Mouse (Mus musculus) forebrain, embryonic 15.5 days (tissue): ENCODE measurements around the gene Fam210b. TPM values are rescaled to one million over a fixed set of nuclear protein-coding genes. Genes with fewer than 3 reads are reported as not detected.

Experiments used
- ATAC-seq: fragments of 200-750 bp; cut with Nextera tagmentation; replicated peaks from 2 replicates; pipeline ENCODE4 v1.8.0; 2017; ENCODE audit warnings: mild to moderate bottlenecking, moderate TSS enrichment, moderate library complexity
- H3K27ac ChIP-seq: fragments of 300-500 bp; sonication (generic); replicated peaks from 2 replicates; pipeline ENCODE4 v1.5.1; 2015; ENCODE audit warnings: mild to moderate bottlenecking, inconsistent platforms
- H3K27me3 ChIP-seq: fragments of 300-500 bp; sonication (generic); 2 replicates; pipeline ENCODE4 v1.6.1; 2015; ENCODE audit warnings: inconsistent platforms
- H3K36me3 ChIP-seq: fragments of 300-500 bp; sonication (generic); 2 replicates; pipeline ENCODE4 v1.6.1; 2015; ENCODE audit warnings: mild to moderate bottlenecking, inconsistent platforms
- H3K4me1 ChIP-seq: fragments of 300-500 bp; sonication (generic); 2 replicates; pipeline ENCODE4 v1.6.1; 2015; ENCODE audit warnings: inconsistent platforms
- H3K4me2 ChIP-seq: fragments of 300-500 bp; sonication (generic); replicated peaks from 2 replicates; pipeline ENCODE4 v1.6.1; 2015; ENCODE audit warnings: mild to moderate bottlenecking, inconsistent platforms
- H3K4me3 ChIP-seq: fragments of 300-500 bp; sonication (generic); 2 replicates; pipeline ENCODE4 v1.5.1; 2015; ENCODE audit warnings: mild to moderate bottlenecking, inconsistent platforms
- H3K9ac ChIP-seq: fragments of 300-500 bp; sonication (generic); replicated peaks from 2 replicates; pipeline ENCODE4 v1.6.1; 2015; ENCODE audit warnings: mild to moderate bottlenecking, inconsistent platforms
- H3K9me3 ChIP-seq: fragments of 300-500 bp; sonication (generic); 2 replicates; pipeline ENCODE4 v1.6.1; 2016; ENCODE audit warnings: inconsistent platforms
- WGBS: fragments of 180-500 bp; shearing (Covaris S2); methylation state at CpG from one replicate; pipeline ENCODE4 v1.1.7; 2015; ENCODE audit warnings: mixed read lengths; 5-methylcytosine and 5-hydroxymethylcytosine counted together
- polyA plus RNA-seq: library from polyadenylated mRNA; unstranded; fragments of >200 nt; fragmentation: Nextera tagmentation; extraction: Ambion mirVana; gene quantifications from 2 replicates; pipeline ENCODE4 v1.2.1, GENCODE M21; 2015

Fam210b gene
- polyA plus RNA-seq, 1 experiment from 2014 or later = 75.9 TPM

DNA sequence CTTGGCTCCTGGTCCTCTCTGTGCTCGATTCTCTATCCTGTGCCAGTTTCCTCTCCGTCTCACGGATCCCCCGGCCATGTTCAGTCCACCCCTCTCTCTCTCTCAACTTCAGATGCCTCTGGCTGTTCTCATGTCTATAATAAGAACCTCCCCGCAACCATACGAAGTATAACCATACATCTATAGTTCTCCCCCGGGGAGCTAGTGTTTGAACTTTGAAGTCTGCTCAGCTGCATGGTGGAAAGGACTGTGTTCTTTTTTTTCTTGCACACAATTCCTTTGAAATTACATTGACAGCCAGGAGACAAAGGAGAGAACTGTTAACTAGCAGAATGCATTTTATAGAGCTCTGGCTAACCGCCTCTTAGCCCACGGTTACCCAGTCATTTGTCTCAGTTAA lies 9.4 kb downstream of the Fam210b start:
- Histone ChIP-seq H3K9ac (no peak overlapping the region), H3K9me3 (no peaks in the 10 kb centered on the region), H3K36me3 (peaks cover 16% of the 10 kb centered on the region), H3K27ac (peak overlapping the region; percentile 89), H3K27me3 (no peaks in the 10 kb centered on the region), H3K4me3 (no peak overlapping the region), H3K4me1 (peaks cover 48% of the 10 kb centered on the region), H3K4me2 (no peak overlapping the region)
- WGBS = 33% methylated on average over 9 of the region's 9 CpGs
- peak; percentile 26; the same call in 1 of the 2 replicates for ATAC-seq

DNA sequence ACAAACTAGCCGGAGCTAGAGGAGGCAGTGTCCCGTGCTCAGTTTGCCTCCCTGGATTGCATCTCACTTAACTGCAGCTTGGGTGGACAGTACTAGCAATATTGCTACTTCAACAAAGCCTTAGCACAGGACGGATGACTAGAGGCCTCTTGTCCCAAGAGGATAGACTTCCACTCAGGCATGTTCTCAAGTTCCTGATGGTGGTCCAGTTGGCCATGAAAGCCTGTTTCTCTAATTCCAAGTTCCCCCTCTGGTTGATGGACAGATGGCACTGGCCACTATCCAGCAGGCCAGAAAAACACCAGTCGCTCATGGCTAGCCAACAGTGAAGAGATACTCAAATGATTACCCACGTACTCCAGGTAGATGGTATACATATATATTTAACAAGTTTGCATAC lies 10.5 kb downstream of the Fam210b start:
- H3K27me3 ChIP-seq = no peaks in the 10 kb centered on the region
- no peak overlapping the region for H3K4me2 ChIP-seq
- peaks cover 44% of the 10 kb centered on the region for H3K4me1 ChIP-seq
- H3K36me3 ChIP-seq = peaks cover 16% of the 10 kb centered on the region
- no peak for ATAC-seq
- H3K9ac ChIP-seq = no peak overlapping the region
- no peak overlapping the region for H3K4me3 ChIP-seq
- H3K27ac ChIP-seq = peak overlapping the region; percentile 89
- H3K9me3 ChIP-seq = no peaks in the 10 kb centered on the region
- WGBS = 55% methylated on average over 5 of the region's 5 CpGs

DNA sequence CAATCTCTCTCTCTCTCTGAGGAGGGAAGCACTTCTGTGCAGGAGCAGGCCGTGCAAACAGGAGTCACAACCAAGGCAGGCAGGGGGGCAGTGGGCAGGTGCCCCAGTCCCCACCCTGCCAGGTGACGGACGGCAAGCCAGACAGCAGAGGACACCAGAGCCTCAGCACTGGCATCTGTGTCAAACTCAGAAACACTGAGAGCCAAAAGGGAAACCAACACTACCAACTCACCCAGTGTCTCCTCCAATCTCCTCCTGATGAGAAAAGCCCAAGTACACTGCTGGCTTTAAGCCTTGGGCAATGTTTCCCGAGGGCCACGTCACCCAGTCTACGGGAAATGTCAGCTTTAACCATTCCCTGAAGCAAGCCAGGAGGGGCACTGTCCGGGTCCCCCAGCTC lies 17.8 kb downstream of the Fam210b start:
- WGBS = 86% methylated on average over 7 of the region's 7 CpGs
- Histone ChIP-seq H3K36me3 (peaks cover 26% of the 10 kb centered on the region; the same call in 1 of the 2 replicates), H3K4me3 (no peak overlapping the region), H3K9me3 (no peaks in the 10 kb centered on the region), H3K4me2 (no peak overlapping the region), H3K27ac (no peak overlapping the region), H3K9ac (no peak overlapping the region), H3K27me3 (no peaks in the 10 kb centered on the region), H3K4me1 (peaks cover 7% of the 10 kb centered on the region; the same call in 1 of the 2 replicates)
- no peak for ATAC-seq

DNA sequence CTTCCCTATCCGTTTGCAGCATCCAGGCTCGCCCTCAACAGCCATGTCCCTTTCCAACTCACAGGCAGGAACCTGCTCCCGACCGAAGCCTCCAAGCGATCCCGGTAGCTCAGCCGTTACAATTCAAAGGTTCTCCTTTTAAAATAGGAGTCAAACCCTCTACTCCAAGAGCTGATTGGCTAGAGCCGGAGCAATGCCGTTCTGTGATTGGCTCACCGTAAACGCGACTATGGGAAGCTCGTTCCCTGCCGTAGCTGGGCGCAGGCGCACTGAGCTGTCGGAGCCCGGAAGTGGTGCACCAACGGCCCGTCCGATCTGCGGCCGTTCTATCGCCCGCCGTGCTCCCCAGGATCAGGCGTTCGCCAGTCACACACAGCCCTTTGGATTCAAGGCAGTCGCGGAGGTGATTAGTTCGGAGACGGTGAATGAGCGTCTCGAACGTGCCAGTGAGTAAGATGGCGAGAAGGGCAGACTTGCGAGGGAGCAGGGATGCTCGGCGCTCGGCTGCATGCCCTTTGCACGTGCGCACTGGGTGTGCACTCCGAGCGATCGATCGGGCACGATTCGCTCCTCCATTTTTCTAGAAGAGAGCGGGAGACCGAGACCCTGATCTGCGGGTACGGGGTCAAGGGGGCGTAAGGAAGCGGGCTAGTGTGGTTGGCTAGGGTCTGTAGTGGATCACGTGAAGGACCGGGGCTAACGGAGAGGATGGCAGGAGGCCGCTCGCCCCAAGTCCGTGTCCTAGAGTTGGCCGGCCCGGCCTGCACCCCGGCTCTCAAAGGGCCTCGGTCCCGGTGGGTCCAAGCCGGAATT lies 25.3 kb downstream of the Fam210b start, which contains the start of the genes Aurka and Cstf1:
Aurka (minus strand) TSS at position 125 of the 813 bp plus-strand sequence.
Cstf1 (plus strand) TSS at position 271 of the 813 bp plus-strand sequence.
- Histone ChIP-seq H3K4me1 (peaks cover 33% of the 10 kb centered on the region), H3K4me2 (peak within 1 kb of the TSS; percentile 76), H3K27ac (peak within 1 kb of the TSS; percentile 82), H3K27me3 (no peaks in the 10 kb centered on the region), H3K4me3 (peak within 1 kb of the TSS; percentile 88), H3K36me3 (peaks cover 27% of the 10 kb centered on the region), H3K9me3 (no peaks in the 10 kb centered on the region), H3K9ac (peak within 1 kb of the TSS; percentile 92)
- peak; percentile 99 for ATAC-seq
- under 1% methylated on average over 62 of the region's 66 CpGs for WGBS

- Histone ChIP-seq H3K36me3 (peaks cover 33% of the 10 kb centered on the region), H3K4me3 (peak overlapping the region; percentile 88), H3K4me1 (peaks cover 33% of the 10 kb centered on the region), H3K27me3 (no peaks in the 10 kb centered on the region), H3K27ac (peak overlapping the region; percentile 82), H3K9me3 (no peaks in the 10 kb centered on the region), H3K9ac (peak overlapping the region; percentile 92), H3K4me2 (peak overlapping the region; percentile 67)
- ATAC-seq = no peak
- 0% methylated on average over 11 of the region's 11 CpGs for WGBS
Observed at GRCm38 (mm10) chr2:172371258-172371657, 25.9 kb downstream of the Fam210b start.

- H3K4me1 ChIP-seq = peaks cover 12% of the 10 kb centered on the region
- H3K4me2 ChIP-seq = no peak overlapping the region
- ATAC-seq = no peak
- H3K27me3 ChIP-seq = no peaks in the 10 kb centered on the region
- WGBS = 95% methylated on average over 4 of the region's 4 CpGs
- no peak overlapping the region for H3K27ac ChIP-seq
- H3K9me3 ChIP-seq = no peaks in the 10 kb centered on the region
- H3K36me3 ChIP-seq = peaks cover 80% of the 10 kb centered on the region
- no peak overlapping the region for H3K9ac ChIP-seq
- no peak overlapping the region for H3K4me3 ChIP-seq
Observed at GRCm38 (mm10) chr2:172376551-172376950, 31.2 kb downstream of the Fam210b start.

DNA sequence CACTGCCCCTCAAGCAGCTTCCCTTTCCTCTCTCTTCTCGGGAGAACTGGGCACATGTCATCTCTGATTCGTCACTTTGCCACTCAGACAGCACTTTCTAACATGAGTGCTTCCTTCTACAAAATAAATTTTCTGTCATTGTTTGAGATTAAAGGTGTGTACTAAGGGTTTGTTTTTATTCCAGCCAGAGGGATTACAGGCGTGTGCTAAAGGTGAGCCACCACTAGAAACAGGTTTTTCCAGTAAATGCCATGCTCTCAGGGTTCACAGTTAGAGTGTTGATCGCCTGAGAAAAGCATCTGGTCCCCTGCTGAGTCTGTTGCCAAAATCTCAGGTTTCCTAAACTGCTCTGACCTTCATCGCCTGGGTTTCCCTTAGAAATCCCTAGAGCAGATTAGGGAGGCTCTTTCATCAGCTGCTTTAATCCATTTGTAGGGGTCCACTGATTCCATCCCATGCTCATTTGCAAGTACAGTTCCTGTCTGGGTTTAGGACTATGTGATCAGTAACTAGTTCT lies 31.7 kb downstream of the Fam210b start:
- Histone ChIP-seq H3K27ac (no peak overlapping the region), H3K9ac (no peak overlapping the region), H3K4me1 (peaks cover 7% of the 10 kb centered on the region), H3K9me3 (no peaks in the 10 kb centered on the region), H3K36me3 (peaks cover 85% of the 10 kb centered on the region), H3K27me3 (no peaks in the 10 kb centered on the region), H3K4me2 (no peak overlapping the region), H3K4me3 (no peak overlapping the region)
- 67% methylated on average over 5 of the region's 5 CpGs for WGBS
- ATAC-seq = no peak

DNA sequence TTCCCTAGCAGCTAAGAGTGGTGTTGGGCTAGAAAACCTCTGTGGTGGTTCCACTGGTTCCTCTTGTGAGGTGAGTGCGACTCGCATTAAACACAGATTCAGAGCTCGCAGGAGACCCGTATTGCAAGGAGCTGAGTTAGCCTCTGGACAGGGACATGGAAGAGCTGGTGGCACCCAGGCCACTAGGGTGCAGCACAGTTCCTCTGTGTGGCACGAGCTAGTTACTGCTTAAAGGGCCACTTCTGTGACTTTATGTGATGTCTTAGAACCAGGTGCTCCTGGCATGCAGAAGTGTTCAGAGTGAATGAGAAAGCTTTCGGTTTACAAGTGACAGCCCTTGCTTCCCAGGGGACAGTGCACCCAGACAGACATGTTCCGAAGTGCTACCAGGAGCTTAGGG lies 33.0 kb downstream of the Fam210b start:
- H3K27ac ChIP-seq = no peak overlapping the region
- H3K27me3 ChIP-seq = no peaks in the 10 kb centered on the region
- H3K9ac ChIP-seq = no peak overlapping the region
- 73% methylated on average over 7 of the region's 7 CpGs for WGBS
- ATAC-seq = no peak
- H3K36me3 ChIP-seq = peaks cover 91% of the 10 kb centered on the region
- H3K4me2 ChIP-seq = no peak overlapping the region
- H3K4me3 ChIP-seq = no peak overlapping the region
- no peaks in the 10 kb centered on the region for H3K9me3 ChIP-seq
- H3K4me1 ChIP-seq = no peaks in the 10 kb centered on the region

DNA sequence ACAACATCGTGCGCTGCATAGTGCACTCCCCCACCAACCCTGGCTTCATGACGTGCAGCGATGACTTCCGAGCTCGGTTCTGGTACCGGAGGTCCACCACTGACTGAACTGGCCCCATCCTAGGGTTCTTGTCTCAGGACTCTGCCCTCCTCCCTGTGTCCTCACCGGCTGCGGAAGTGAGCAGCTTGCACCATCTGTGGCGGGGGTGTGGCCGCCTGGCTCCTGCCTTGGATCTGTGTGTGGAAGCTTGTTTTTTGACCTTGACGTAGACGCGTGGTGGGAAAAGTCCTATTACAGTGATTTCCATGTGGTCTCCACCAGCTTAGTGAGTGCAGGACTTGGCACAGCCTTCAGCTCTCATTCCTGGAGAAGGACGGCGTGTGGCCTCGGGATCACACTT lies 35.1 kb downstream of the Fam210b start:
- Histone ChIP-seq H3K27me3 (no peaks in the 10 kb centered on the region), H3K4me3 (no peak overlapping the region), H3K4me1 (no peaks in the 10 kb centered on the region), H3K27ac (no peak overlapping the region), H3K9ac (no peak overlapping the region), H3K4me2 (no peak overlapping the region), H3K9me3 (no peaks in the 10 kb centered on the region), H3K36me3 (peaks cover 71% of the 10 kb centered on the region)
- WGBS = 96% methylated on average over 17 of the region's 17 CpGs
- no peak for ATAC-seq

DNA sequence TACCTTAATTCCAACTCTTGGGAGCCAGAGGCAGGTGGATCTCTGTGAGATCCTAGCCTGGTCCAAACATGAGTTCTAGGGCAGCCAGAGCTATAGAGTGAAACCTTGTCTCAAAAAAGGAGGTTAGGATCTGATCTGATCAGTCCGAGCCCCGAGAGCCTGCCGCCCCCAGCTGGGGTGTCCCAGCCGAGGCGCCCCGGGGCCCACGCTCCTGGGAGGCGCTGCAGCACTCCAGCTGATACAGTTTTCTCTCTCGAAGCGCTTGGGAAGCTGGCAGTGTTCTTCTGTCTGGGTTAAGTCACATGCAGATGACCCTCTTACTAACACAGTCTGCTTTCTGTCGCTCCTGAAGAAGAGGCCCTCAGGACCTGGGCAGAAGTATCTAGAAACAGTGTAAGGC lies 36.0 kb downstream of the Fam210b start:
- H3K4me2 ChIP-seq = no peak overlapping the region
- no peak overlapping the region for H3K9ac ChIP-seq
- peaks cover 62% of the 10 kb centered on the region for H3K36me3 ChIP-seq
- H3K4me3 ChIP-seq = no peak overlapping the region
- no peaks in the 10 kb centered on the region for H3K9me3 ChIP-seq
- no peaks in the 10 kb centered on the region for H3K27me3 ChIP-seq
- WGBS = 92% methylated on average over 11 of the region's 11 CpGs
- ATAC-seq = no peak
- H3K4me1 ChIP-seq = no peaks in the 10 kb centered on the region
- no peak overlapping the region for H3K27ac ChIP-seq

DNA sequence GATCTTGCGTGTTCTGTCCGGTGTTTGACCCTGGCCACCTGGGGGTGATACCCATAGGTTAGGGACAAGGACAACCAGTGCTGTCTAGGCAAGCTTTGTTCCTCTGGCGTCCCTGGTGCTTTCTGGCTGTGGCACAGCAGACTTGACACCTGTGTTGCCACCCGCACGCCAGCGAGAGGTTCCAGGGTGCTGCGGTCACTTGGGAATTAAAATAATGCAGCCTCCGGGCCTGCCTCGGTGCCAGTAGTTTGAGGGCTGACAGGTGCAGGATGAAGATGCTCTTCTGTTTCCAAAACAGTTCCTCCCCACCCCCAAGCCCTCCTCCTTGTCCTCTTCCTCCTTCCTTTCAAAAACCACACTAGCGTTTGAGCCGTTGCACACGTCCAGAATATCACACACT lies 36.5 kb downstream of the Fam210b start:
- no peaks in the 10 kb centered on the region for H3K27me3 ChIP-seq
- no peak overlapping the region for H3K27ac ChIP-seq
- 93% methylated on average over 12 of the region's 12 CpGs for WGBS
- no peak overlapping the region for H3K4me2 ChIP-seq
- H3K4me1 ChIP-seq = no peaks in the 10 kb centered on the region
- no peak overlapping the region for H3K4me3 ChIP-seq
- H3K9ac ChIP-seq = no peak overlapping the region
- no peaks in the 10 kb centered on the region for H3K9me3 ChIP-seq
- peaks cover 59% of the 10 kb centered on the region for H3K36me3 ChIP-seq
- no peak for ATAC-seq

DNA sequence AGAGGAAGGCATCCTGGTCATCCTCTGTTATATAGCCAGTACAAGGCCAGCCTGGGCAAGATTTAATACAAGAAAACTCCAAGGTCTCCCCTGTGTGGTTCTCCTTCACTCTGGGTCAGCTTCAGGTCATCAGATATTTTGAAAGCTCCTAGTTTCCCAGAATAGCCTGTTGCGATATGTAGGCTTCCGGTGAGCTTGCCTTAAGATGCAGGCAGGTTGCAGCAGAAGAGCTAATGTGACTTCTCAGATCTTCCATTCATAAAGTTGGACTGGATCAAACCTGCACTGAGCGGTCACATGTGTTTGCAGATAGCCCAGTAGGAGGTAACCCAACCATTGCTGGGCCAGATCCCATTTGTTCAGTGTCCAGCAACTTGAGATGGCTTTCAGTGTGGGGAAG lies 39.4 kb downstream of the Fam210b start:
- Histone ChIP-seq H3K27ac (no peak overlapping the region), H3K4me3 (no peak overlapping the region), H3K36me3 (peaks cover 31% of the 10 kb centered on the region), H3K9me3 (no peaks in the 10 kb centered on the region), H3K27me3 (no peaks in the 10 kb centered on the region), H3K4me2 (no peak overlapping the region), H3K9ac (no peak overlapping the region), H3K4me1 (no peaks in the 10 kb centered on the region)
- WGBS = 90% methylated on average over 3 of the region's 3 CpGs
- no peak for ATAC-seq
